Mouse (Mus musculus): Measurements from ENCODE around the gene Efhd1. TPM values are rescaled to one million over a fixed set of nuclear protein-coding genes. Genes with fewer than 3 reads are reported as not detected.

The Efhd1 gene
- polyA plus RNA-seq, 1 experiment from 2014 or later, result 0.58 TPM

GRCm38 (mm10) chr1:87316672-87317071 is 52.5 kb downstream of the Efhd1 start:
- no peak overlapping the region for H3K27ac ChIP-seq
- no peaks in the 10 kb centered on the region for H3K36me3 ChIP-seq (replicated peaks)
- no peak overlapping the region for H3K4me2 ChIP-seq
- no peak for ATAC-seq (replicated peaks)
- H3K27me3 ChIP-seq (replicated peaks), result no peaks in the 10 kb centered on the region
- no peaks in the 10 kb centered on the region for H3K4me1 ChIP-seq
- no peak overlapping the region for H3K4me3 ChIP-seq
- no peak overlapping the region for H3K9ac ChIP-seq
- WGBS, result 50% methylated on average over 3 of the region's 3 CpGs
- H3K9me3 ChIP-seq, result peaks cover 13% of the 10 kb centered on the region; the same call in 1 of the 2 replicates

GRCm38 (mm10) chr1:87321071-87321470 is 56.9 kb downstream of the Efhd1 start:
- Histone ChIP-seq H3K4me2 (no peak overlapping the region), H3K27ac (no peak overlapping the region), H3K36me3 (replicated peaks) (no peaks in the 10 kb centered on the region), H3K9ac (no peak overlapping the region), H3K4me1 (no peaks in the 10 kb centered on the region), H3K27me3 (replicated peaks) (no peaks in the 10 kb centered on the region), H3K9me3 (peaks cover 13% of the 10 kb centered on the region; the same call in 1 of the 2 replicates), H3K4me3 (no peak overlapping the region)
- 3% methylated on average over 1 of the region's 1 CpGs for WGBS
- no peak for ATAC-seq (replicated peaks)

GRCm38 (mm10) chr1:87322778-87323177 is 58.6 kb downstream of the Efhd1 start:
- no peak overlapping the region for H3K9ac ChIP-seq
- H3K4me3 ChIP-seq, result no peak overlapping the region
- 91% methylated on average over 3 of the region's 3 CpGs for WGBS
- H3K4me1 ChIP-seq, result 0 out of 2 replicates have a peak, but pooled peaks cover 2% of the 10 kb centered on the region
- H3K27me3 ChIP-seq (replicated peaks), result no peaks in the 10 kb centered on the region
- no peak for ATAC-seq (replicated peaks)
- no peak overlapping the region for H3K27ac ChIP-seq
- no peaks in the 10 kb centered on the region for H3K36me3 ChIP-seq (replicated peaks)
- H3K9me3 ChIP-seq, result peaks cover 13% of the 10 kb centered on the region; the same call in 1 of the 2 replicates
- H3K4me2 ChIP-seq, result no peak overlapping the region

- no peak for ATAC-seq (replicated peaks)
- Histone ChIP-seq H3K9me3 (peaks cover 7% of the 10 kb centered on the region; the same call in 1 of the 2 replicates), H3K36me3 (replicated peaks) (no peaks in the 10 kb centered on the region), H3K9ac (no peak overlapping the region), H3K4me2 (no peak overlapping the region), H3K27ac (no peak overlapping the region), H3K4me1 (peaks cover 14% of the 10 kb centered on the region), H3K27me3 (replicated peaks) (no peaks in the 10 kb centered on the region), H3K4me3 (no peak overlapping the region)
Measured at GRCm38 (mm10) chr1:87324649-87325048, 60.5 kb downstream of the Efhd1 start.

- H3K4me2 ChIP-seq, result peak within 1 kb of the TSS; percentile 75
- no peaks in the 10 kb centered on the region for H3K36me3 ChIP-seq (replicated peaks)
- under 1% methylated on average over 32 of the region's 36 CpGs for WGBS
- peak within 1 kb of the TSS; percentile 96 for H3K27ac ChIP-seq
- H3K9me3 ChIP-seq, result no peaks in the 10 kb centered on the region
- peak within 1 kb of the TSS; percentile 99 for H3K4me3 ChIP-seq
- H3K9ac ChIP-seq, result peak within 1 kb of the TSS; percentile 100
- ATAC-seq (replicated peaks), result peak; percentile 98
- no peaks in the 10 kb centered on the region for H3K27me3 ChIP-seq (replicated peaks)
- peaks cover 14% of the 10 kb centered on the region for H3K4me1 ChIP-seq
Measured at GRCm38 (mm10) chr1:87326742-87327163, 62.6 kb downstream of the Efhd1 start, which contains the start of gene Gigyf2. Gene Gigyf2 (plus strand): TSS chr1:87326998.

GRCm38 (mm10) chr1:87327165-87327861 is 63.1 kb downstream of the Efhd1 start:
- WGBS, result under 1% methylated on average over 53 of the region's 53 CpGs
- no peaks in the 10 kb centered on the region for H3K36me3 ChIP-seq (replicated peaks)
- peak; percentile 72 for ATAC-seq (replicated peaks)
- H3K27ac ChIP-seq, result peak overlapping the region; percentile 96
- H3K4me3 ChIP-seq, result peak overlapping the region; percentile 99
- peak overlapping the region; percentile 100 for H3K9ac ChIP-seq
- H3K9me3 ChIP-seq, result no peaks in the 10 kb centered on the region
- no peaks in the 10 kb centered on the region for H3K27me3 ChIP-seq (replicated peaks)
- H3K4me2 ChIP-seq, result peak overlapping the region; percentile 75
- peaks cover 14% of the 10 kb centered on the region for H3K4me1 ChIP-seq

GRCm38 (mm10) chr1:87331774-87332173 is 67.6 kb downstream of the Efhd1 start:
- no peak for ATAC-seq (replicated peaks)

GRCm38 (mm10) chr1:87350576-87350975 is 86.4 kb downstream of the Efhd1 start:
- Histone ChIP-seq H3K4me3 (no peak overlapping the region), H3K4me1 (no peaks in the 10 kb centered on the region), H3K9ac (no peak overlapping the region), H3K4me2 (no peak overlapping the region), H3K9me3 (no peaks in the 10 kb centered on the region), H3K27me3 (replicated peaks) (no peaks in the 10 kb centered on the region), H3K27ac (no peak overlapping the region), H3K36me3 (replicated peaks) (no peaks in the 10 kb centered on the region; the same call in 1 of the 2 replicates)
- ATAC-seq (replicated peaks), result no peak
- 97% methylated on average over 2 of the region's 2 CpGs for WGBS

More at GRCm38 (mm10) chr1:87331774-87332173, 67.6 kb downstream of the Efhd1 start:
- 94% methylated on average over 4 of the region's 4 CpGs for WGBS
- H3K4me1 ChIP-seq, result peaks cover 14% of the 10 kb centered on the region
- H3K27ac ChIP-seq, result no peak overlapping the region
- H3K27me3 ChIP-seq (replicated peaks), result no peaks in the 10 kb centered on the region
- H3K4me3 ChIP-seq, result no peak overlapping the region
- no peak overlapping the region for H3K4me2 ChIP-seq
- H3K9ac ChIP-seq, result no peak overlapping the region
- peaks cover 5% of the 10 kb centered on the region; the same call in 1 of the 2 replicates for H3K36me3 ChIP-seq (replicated peaks)
- no peaks in the 10 kb centered on the region for H3K9me3 ChIP-seq

- H3K9ac ChIP-seq, result no peak overlapping the region
- 83% methylated on average over 1 of the region's 1 CpGs for WGBS
- H3K27ac ChIP-seq, result no peak overlapping the region
- no peaks in the 10 kb centered on the region for H3K27me3 ChIP-seq (replicated peaks)
- H3K36me3 ChIP-seq (replicated peaks), result peaks cover 12% of the 10 kb centered on the region
- H3K4me2 ChIP-seq, result no peak overlapping the region
- H3K9me3 ChIP-seq, result no peaks in the 10 kb centered on the region
- ATAC-seq (replicated peaks), result no peak
- no peaks in the 10 kb centered on the region for H3K4me1 ChIP-seq
- no peak overlapping the region for H3K4me3 ChIP-seq
Measured at GRCm38 (mm10) chr1:87360276-87360675, 96.1 kb downstream of the Efhd1 start.

Other genes starting within 250 kb of the Efhd1 start
- gene Alppl2, start 174.4 kb upstream of the Efhd1 start, polyA plus RNA-seq (2015; fragmentation: Nextera tagmentation; extraction: Ambion mirVana), result not detected in 2 replicates
- 0.09 TPM in 1 of 2 replicates, not detected in the other for gene Alpi, start 162.8 kb upstream of the Efhd1 start, polyA plus RNA-seq (2015; fragmentation: Nextera tagmentation; extraction: Ambion mirVana)
- not detected in 2 replicates for gene Akp3, start 139.4 kb upstream of the Efhd1 start, polyA plus RNA-seq (2015; fragmentation: Nextera tagmentation; extraction: Ambion mirVana)
- 22.3 and 23.3 TPM in 2 replicates for gene Ecel1, start 107.8 kb upstream of the Efhd1 start, polyA plus RNA-seq (2015; fragmentation: Nextera tagmentation; extraction: Ambion mirVana)
- gene Prss56, start 81.0 kb upstream of the Efhd1 start, polyA plus RNA-seq (2015; fragmentation: Nextera tagmentation; extraction: Ambion mirVana), result 0.13 TPM in 1 of 2 replicates, not detected in the other
- not detected in 2 replicates for gene Chrnd, start 73.8 kb upstream of the Efhd1 start, polyA plus RNA-seq (2015; fragmentation: Nextera tagmentation; extraction: Ambion mirVana)
- gene Chrng, start 59.7 kb upstream of the Efhd1 start, polyA plus RNA-seq (2015; fragmentation: Nextera tagmentation; extraction: Ambion mirVana), result not detected in 2 replicates
- 91.7 and 95.4 TPM in 2 replicates for gene Eif4e2, start 50.4 kb upstream of the Efhd1 start, polyA plus RNA-seq (2015; fragmentation: Nextera tagmentation; extraction: Ambion mirVana)
- gene Gigyf2, start 62.6 kb downstream of the Efhd1 start, polyA plus RNA-seq (2015; fragmentation: Nextera tagmentation; extraction: Ambion mirVana), result 65.9 and 72.9 TPM in 2 replicates
- gene Kcnj13, start 130.4 kb downstream of the Efhd1 start, polyA plus RNA-seq (2015; fragmentation: Nextera tagmentation; extraction: Ambion mirVana), result 7.6 and 8.1 TPM in 2 replicates
- 0.83 and 1.1 TPM in 2 replicates for gene Snorc, start 205.9 kb downstream of the Efhd1 start, polyA plus RNA-seq (2015; fragmentation: Nextera tagmentation; extraction: Ambion mirVana)
- 0.15 and 0.46 TPM in 2 replicates for gene Neu2, start 245.5 kb downstream of the Efhd1 start, polyA plus RNA-seq (2015; fragmentation: Nextera tagmentation; extraction: Ambion mirVana)

Data from midbrain, embryonic 15.5 days (tissue).